In the genomic region with DNA sequence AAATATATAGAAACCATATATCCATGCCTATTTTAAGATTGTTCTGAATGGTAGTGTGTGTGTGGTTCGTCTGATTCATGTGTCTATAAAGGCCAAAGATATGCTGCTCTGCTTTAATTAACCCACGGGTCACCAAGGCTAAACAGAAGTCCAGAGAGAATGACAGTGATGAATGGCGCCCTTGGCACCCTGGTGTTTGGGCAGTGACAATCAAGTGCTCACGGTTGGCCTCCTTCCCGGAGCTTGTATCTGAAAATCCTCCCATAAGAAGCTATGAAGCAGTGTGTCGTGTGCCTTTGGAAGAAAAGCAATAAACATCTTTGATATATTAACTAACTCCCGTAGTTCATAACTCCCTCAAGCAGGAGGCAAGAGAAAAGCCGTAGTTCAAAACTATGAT, we compare ENCODE assay signal across 8 mouse cellular contexts.
DNase-seq lines count a peak whose midpoint lies in the region; ATAC-seq and TF ChIP-seq lines count a peak whose summit lies in the region.

No protein-coding gene starts in this region.

- TF ChIP-seq CTCF in forebrain, postnatal 0 days (IDR thresholded peaks at IDR 0.05; ENCODE audit: low read depth): no peak
- no peak for TF ChIP-seq CTCF in brain, embryonic 14.5 days (IDR thresholded peaks at IDR 0.05; ENCODE audit: borderline replicate concordance, extremely low read depth, insufficient read depth, insufficient read length)

- no peak overlapping the region for H3K27ac ChIP-seq in forebrain, postnatal 0 days (ENCODE audit: low read depth, low read length)
- no peak overlapping the region for H3K27ac ChIP-seq in forebrain, embryonic 10.5 days
- 0 out of 2 replicates have a peak overlapping the region, but pooled peaks have one; percentile 35 for H3K27ac ChIP-seq in hindbrain, embryonic 12.5 days

- no peaks in the 10 kb centered on the region for H3K4me1 ChIP-seq in forebrain, postnatal 0 days (ENCODE audit: insufficient read depth)
- peaks cover 21% of the 10 kb centered on the region for H3K4me1 ChIP-seq in forebrain, embryonic 10.5 days
- peaks cover 16% of the 10 kb centered on the region for H3K4me1 ChIP-seq in hindbrain, embryonic 12.5 days

- no peak overlapping the region for H3K4me3 ChIP-seq in forebrain, postnatal 0 days (ENCODE audit: low read depth, low read length)
- H3K4me3 ChIP-seq in forebrain, embryonic 10.5 days: no peak overlapping the region
- H3K4me3 ChIP-seq in hindbrain, embryonic 12.5 days: no peak overlapping the region

- no peak overlapping the region for H3K4me2 ChIP-seq in forebrain, postnatal 0 days (ENCODE audit: low read depth)
- H3K4me2 ChIP-seq in hindbrain, embryonic 12.5 days (replicated peaks): peak overlapping the region; percentile 35; the same call in 1 of the 2 replicates

- no peaks in the 10 kb centered on the region for H3K36me3 ChIP-seq in forebrain, postnatal 0 days (ENCODE audit: insufficient read depth)
- no peaks in the 10 kb centered on the region for H3K36me3 ChIP-seq in forebrain, embryonic 10.5 days (replicated peaks)
- H3K36me3 ChIP-seq in hindbrain, embryonic 12.5 days: no peaks in the 10 kb centered on the region

- H3K9me3 ChIP-seq in forebrain, postnatal 0 days (ENCODE audit: low read length): no peaks in the 10 kb centered on the region
- no peaks in the 10 kb centered on the region for H3K9me3 ChIP-seq in forebrain, embryonic 10.5 days
- H3K9me3 ChIP-seq in hindbrain, embryonic 12.5 days (replicated peaks): no peaks in the 10 kb centered on the region

- DNase-seq in forebrain, postnatal 0 days: peak; percentile 13
- DNase-seq in forebrain, embryonic 10.5 days (ENCODE audit: extremely low spot score, low spot score): no peak
- DNase-seq in brain, embryonic 14.5 days (ENCODE audit: low read depth): peak; percentile 78
- DNase-seq in lung, postnatal 36 days: peak; percentile 10
- no peak for DNase-seq in urinary bladder, adult 2 months (ENCODE audit: low spot score)
- no peak for DNase-seq in spleen, postnatal 36 days (ENCODE audit: low spot score in 2 of 2)
- no peak for DNase-seq in gastrocnemius, postnatal 25 days

- TF ChIP-seq POLR2A in brain, embryonic 14.5 days (IDR thresholded peaks at IDR 0.05; ENCODE audit: borderline replicate concordance, extremely low read depth, insufficient read depth, insufficient read length, poor library complexity, severe bottlenecking): no peak

- WGBS in forebrain, postnatal 0 days: 18% methylated on average over 8 of the region's 8 CpGs
- WGBS in forebrain, embryonic 10.5 days: 46% methylated on average over 8 of the region's 8 CpGs
- WGBS in hindbrain, embryonic 12.5 days: 11% methylated on average over 8 of the region's 8 CpGs

- no peak overlapping the region for H3K9ac ChIP-seq in forebrain, postnatal 0 days
- no peak overlapping the region for H3K9ac ChIP-seq in hindbrain, embryonic 12.5 days

- no peak for ATAC-seq in forebrain, postnatal 0 days
- ATAC-seq in hindbrain, embryonic 12.5 days (ENCODE audit: low FRiP score): peak; percentile 56

- H3K27me3 ChIP-seq in forebrain, postnatal 0 days (ENCODE audit: insufficient read depth, low read length): no peaks in the 10 kb centered on the region
- no peaks in the 10 kb centered on the region for H3K27me3 ChIP-seq in forebrain, embryonic 10.5 days (ENCODE audit: poor library complexity, severe bottlenecking)
- 0 out of 2 replicates have a peak, but pooled peaks cover 5% of the 10 kb centered on the region for H3K27me3 ChIP-seq in hindbrain, embryonic 12.5 days

Comparison
In these comparisons a context has a peak if more than half of its experiments do, and no peak if none do; other contexts are left out.
1. DNase-seq: peak in forebrain, postnatal 0 days (single experiment), brain, embryonic 14.5 days (single experiment) and lung, postnatal 36 days (single experiment); none in forebrain, embryonic 10.5 days (single experiment), urinary bladder, adult 2 months (single experiment), spleen, postnatal 36 days (0 of 2) and gastrocnemius, postnatal 25 days (single experiment).